Mouse (Mus musculus) left cerebral cortex, adult 11 months (tissue): Measurements from ENCODE around the gene Pigc.

Experiments
- DNase-seq: peaks from one replicate; pipeline ENCODE4 v3.0.0; 2022; ENCODE audit warnings: low spot score

Gene Pigc

GRCm38 (mm10) chr1:162008631-162009067 is 39.7 kb downstream of the Pigc start:
- no peak for DNase-seq

DNA sequence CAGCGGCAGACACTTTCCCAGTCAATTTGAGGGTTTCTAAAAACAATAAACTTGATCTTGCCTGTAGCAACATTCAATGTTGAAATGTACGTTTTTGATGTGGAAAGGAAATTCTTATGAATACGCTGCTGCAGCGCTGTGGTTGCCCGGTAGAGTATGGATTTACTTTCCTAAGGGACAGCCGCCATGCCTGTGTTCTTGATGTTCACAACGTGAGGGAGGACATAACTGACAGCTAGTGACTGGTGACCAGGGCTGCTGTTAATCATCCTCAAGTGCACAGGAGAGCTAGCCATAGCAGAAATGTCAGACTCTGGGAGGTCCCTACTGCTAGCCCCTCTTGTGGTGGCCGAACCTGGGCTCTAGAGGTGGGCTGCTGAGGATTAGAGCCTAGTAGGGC is 40.1 kb downstream of the Pigc start:
- no peak for DNase-seq

DNA sequence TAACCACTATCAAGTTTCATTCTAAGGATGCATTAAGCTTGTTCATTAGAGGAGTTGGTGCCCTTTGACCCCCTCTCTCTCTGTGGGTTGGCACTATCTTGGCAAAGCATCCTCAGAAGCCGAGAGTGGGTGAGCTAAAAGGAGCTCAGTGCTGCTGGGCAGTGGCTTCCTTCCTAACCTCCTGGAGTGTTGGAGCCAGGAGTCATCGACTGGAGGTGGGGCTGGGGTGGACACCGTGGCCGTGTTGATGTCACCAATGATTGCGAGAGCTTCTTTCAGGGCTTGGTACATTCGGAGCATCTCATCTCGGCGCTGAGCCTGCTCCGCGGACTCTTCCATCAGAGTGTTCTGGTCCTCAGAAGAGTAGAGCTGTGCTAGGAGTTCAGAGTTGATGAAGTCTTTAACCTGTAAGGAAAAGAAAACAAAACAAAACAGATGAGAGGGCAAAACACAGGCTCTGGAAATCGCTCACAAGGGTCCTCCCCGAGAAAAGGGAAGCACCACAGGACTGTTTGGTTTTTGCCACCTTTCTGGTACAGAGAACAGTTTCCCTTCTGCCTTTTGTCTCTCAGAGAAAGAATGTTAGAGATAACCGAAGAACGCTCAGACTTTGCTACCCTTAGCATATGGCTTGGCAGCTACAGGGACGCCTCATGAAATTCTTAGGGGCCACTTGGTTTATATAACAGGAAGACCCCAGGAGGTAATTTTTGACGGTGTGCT is 42.7 kb downstream of the Pigc start:
- no peak for DNase-seq

DNA sequence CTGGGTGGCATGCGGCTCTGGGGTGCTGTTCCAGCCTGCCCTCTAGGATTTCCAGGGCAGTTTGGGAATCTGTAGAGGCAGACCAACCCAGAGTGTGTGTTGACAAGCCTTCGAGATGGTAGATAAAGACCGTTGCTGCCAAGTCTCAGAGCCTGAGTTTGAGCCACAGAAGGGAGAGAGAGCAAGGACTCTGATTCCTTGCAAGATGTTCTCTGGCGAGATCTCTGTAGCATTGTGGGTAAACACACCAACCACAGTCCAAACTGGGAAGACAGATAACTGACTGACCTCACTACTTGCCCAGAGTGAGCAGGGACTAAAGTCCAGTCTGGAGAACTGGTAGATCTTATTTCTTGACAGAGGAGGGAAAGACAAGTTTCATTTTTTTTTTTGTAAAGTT is 44.6 kb downstream of the Pigc start:
- no peak for DNase-seq

DNA sequence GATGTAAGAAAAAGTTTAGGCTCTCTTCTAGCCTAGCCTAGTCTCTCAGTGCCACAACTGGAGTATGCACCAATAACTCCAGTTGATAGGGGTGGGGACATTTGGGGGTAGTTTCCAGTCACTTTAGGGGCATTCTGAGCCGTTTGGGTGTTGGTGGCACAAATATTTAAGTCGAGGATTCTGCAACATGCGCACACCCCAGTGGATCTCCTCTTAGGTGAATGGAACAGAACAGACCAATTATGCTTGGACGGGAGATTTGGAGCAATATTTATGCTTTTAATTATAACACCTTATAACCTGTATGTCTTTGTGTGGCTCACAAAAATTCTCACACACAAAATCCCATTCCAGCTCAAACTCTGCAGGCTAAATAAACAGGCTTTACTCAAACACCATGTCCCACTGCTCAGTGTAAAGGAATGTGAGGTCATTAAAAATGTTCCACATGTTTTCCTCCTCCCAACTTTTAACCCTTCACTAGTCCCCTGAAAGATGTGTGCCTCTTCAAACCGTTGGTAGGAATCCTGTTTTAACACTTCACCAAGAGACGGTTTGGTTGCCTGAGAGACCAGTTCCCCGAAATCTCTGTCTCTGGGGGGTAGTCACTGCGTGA is 46.4 kb downstream of the Pigc start:
- no peak for DNase-seq

DNA sequence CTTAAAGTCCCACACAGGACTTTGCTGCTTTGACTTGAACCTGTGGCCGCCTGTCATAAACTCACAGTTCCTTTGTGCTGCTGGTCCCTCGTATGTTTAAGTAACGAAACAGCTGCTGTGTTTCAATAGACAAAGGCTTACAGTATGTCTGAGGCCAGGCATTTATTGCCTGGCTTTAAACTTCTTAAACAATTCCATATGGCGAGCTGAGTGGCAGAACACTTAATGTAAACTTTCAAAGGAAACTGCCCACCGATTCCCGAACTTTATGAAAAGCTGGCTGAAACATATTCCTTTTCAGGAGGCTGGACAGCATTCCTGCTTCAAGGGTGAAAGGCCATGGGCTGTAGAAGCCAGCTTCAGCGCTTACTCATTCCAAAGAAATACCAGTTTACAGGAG is 48.0 kb downstream of the Pigc start:
- no peak for DNase-seq

DNA sequence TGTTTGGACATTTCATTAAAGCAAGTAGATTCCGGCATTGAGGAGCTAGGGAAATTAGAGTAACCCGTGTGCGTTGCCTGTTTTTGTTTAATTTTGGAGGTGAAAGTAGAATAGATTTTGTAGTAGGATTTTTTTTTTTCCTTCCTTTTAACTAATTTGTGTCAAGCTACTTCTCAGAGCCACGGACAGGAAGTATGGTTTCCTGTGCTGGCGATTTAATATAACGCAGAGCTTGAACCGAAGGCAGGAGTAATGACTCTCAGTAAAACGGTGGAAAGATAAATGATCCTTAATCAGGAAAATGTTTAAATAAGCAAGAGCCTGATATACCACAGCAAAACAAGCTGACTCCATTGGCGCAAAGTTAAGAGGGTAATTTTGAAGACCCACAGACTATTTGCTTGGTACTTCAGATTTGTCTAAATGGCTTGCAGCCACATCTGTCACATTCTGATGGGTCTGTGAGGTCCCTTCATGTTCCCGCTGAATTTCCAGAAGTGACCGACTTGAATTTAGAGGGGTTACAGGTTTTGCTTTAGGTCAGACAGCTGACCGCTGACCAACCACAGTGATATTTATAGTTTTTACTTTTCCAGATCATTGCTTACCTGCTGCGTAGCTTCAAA is 49.1 kb downstream of the Pigc start:
- DNase-seq = no peak

- no peak for DNase-seq
These were observed 49.6 kb downstream of the Pigc start for GRCm38 (mm10) chr1:162018601-162018977.

GRCm38 (mm10) chr1:162020303-162020731 is 51.3 kb downstream of the Pigc start:
- DNase-seq = no peak

- DNase-seq = no peak
These were observed 51.8 kb downstream of the Pigc start for GRCm38 (mm10) chr1:162020766-162021165.
